Mouse (Mus musculus): ENCODE data around the gene Llgl2. TPM values are rescaled to one million over a fixed set of nuclear protein-coding genes. Genes with fewer than 3 reads are reported as not detected.

Gene Llgl2
- total RNA-seq, 1 experiment from 2014 or later = 11.8 TPM

- DNase-seq = no peak
Observed at GRCm38 (mm10) chr11:115809311-115809781, 14.5 kb upstream of the Llgl2 start.

GRCm38 (mm10) chr11:115810377-115810776 lies 13.5 kb upstream of the Llgl2 start:
- DNase-seq = peak; percentile 83

GRCm38 (mm10) chr11:115811381-115812093 lies 12.3 kb upstream of the Llgl2 start:
- no peak for DNase-seq

- peak; percentile 52 for DNase-seq
Observed at GRCm38 (mm10) chr11:115812095-115812494, 11.8 kb upstream of the Llgl2 start.

GRCm38 (mm10) chr11:115812533-115813420 lies 11.1 kb upstream of the Llgl2 start:
- peak; percentile 51 for DNase-seq

- DNase-seq = peak; percentile 99
Observed at GRCm38 (mm10) chr11:115813507-115814296, 10.1 kb upstream of the Llgl2 start, which contains the start of gene Caskin2. Gene Caskin2 (minus strand): TSS chr11:115813639.

- DNase-seq = peak; percentile 92
Observed at GRCm38 (mm10) chr11:115814605-115815450, 9.0 kb upstream of the Llgl2 start, which contains the start of gene Tsen54. Gene Tsen54 (plus strand): TSS chr11:115814724.

- DNase-seq = no peak
Observed at GRCm38 (mm10) chr11:115817331-115817730, 6.5 kb upstream of the Llgl2 start.

- no peak for DNase-seq
Observed at GRCm38 (mm10) chr11:115819915-115820623, 3.8 kb upstream of the Llgl2 start.

- DNase-seq = no peak
Observed at GRCm38 (mm10) chr11:115821001-115821400, 2.8 kb upstream of the Llgl2 start.

- DNase-seq = no peak
Observed at GRCm38 (mm10) chr11:115824813-115825212, 964 bp downstream of the Llgl2 start.

- DNase-seq = no peak
Observed at GRCm38 (mm10) chr11:115826487-115826886, 2.6 kb downstream of the Llgl2 start.

GRCm38 (mm10) chr11:115827624-115828023 lies 3.8 kb downstream of the Llgl2 start:
- no peak for DNase-seq

GRCm38 (mm10) chr11:115829036-115829435 lies 5.2 kb downstream of the Llgl2 start:
- no peak for DNase-seq

GRCm38 (mm10) chr11:115830550-115831325 lies 6.9 kb downstream of the Llgl2 start:
- no peak for DNase-seq

GRCm38 (mm10) chr11:115831518-115831917 lies 7.7 kb downstream of the Llgl2 start:
- no peak for DNase-seq

- no peak for DNase-seq
Observed at GRCm38 (mm10) chr11:115832064-115832463, 8.2 kb downstream of the Llgl2 start.

GRCm38 (mm10) chr11:115832523-115832922 lies 8.7 kb downstream of the Llgl2 start:
- peak; percentile 39 for DNase-seq

- DNase-seq = no peak
Observed at GRCm38 (mm10) chr11:115833021-115833513, 9.2 kb downstream of the Llgl2 start.

Measured in adrenal gland, postnatal 25 days (tissue).